Mouse (Mus musculus) liver, postnatal 0 days (tissue): ENCODE measurements around the gene Myom3.

ENCODE experiments used
- CTCF ChIP-seq: sonication (generic); IDR thresholded peaks from 2 replicates; pipeline ENCODE4 v1.5.1; 2016; ENCODE audit warnings: antibody characterized with exemption, low read depth
- EP300 ChIP-seq: IDR thresholded peaks from 2 replicates; pipeline ENCODE4 v1.6.1; 2016; ENCODE audit warnings: antibody characterized with exemption, low read depth, mild to moderate bottlenecking

DNA sequence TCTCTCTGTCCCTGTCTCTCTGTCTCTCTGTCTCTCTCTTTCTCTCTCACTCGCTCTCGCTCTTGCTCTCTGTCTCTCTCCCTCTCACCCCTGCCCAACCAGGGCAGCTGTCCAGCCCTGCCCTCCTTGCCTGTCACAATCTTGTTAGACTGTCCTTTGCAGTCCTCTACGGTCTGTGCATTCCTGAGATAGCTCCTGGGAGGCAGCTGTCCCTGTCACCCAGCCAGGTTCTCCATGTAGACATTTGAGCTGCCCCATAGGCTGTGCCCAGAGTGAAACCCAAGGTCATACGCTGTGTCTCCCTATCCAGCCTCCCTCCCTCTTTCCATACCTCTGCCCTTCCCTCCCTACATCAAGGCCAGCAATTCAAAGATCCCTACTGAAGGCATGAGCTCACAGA is 13.2 kb downstream of the Myom3 start:
- TF ChIP-seq EP300 = no peak
- TF ChIP-seq CTCF = no peak
